Mouse (Mus musculus): Measurements from ENCODE around the gene Nfasc. TPM values are rescaled to one million over a fixed set of nuclear protein-coding genes. Genes with fewer than 3 reads are reported as not detected.
A peak's percentile ranks its signal among the peaks of the same experiment; 100 is the strongest.

The Nfasc gene
- polyA plus RNA-seq, 1 experiment from 2014 or later = 44.8 TPM

DNA sequence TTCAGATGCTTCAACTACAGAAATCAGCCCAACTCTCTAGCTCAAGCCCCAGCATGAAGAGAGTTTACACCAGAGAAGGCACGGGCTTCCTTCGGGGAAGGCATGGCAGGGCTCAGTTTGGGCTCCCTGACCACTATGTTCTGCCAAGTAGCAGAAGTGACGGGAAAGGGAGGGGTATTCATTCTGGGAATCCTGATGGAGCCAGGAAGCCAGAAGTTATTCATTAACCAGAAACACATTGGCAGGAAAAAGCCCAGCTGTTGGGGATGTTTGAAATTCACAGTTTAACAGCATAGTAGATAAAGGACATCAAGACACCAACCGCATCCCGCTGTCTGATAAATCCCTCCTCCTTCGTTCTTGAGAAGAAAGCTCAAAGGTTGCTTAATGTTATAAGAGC, 93.6 kb downstream of the Nfasc start:
- H3K4me1 ChIP-seq (ENCODE audit: control insufficient read depth, insufficient read depth, low read length) = peaks cover 9% of the 10 kb centered on the region; the same call in 1 of the 2 replicates
- H3K36me3 ChIP-seq (ENCODE audit: control insufficient read depth, insufficient read depth, low read length) = no peaks in the 10 kb centered on the region
- H3K27ac ChIP-seq (ENCODE audit: low read depth, low read length) = no peak overlapping the region
- H3K4me2 ChIP-seq (ENCODE audit: low read depth, low read length) = no peak overlapping the region
- H3K9me3 ChIP-seq (ENCODE audit: control insufficient read depth, low read length) = no peaks in the 10 kb centered on the region
- 57% methylated on average over 6 of the region's 6 CpGs for WGBS
- no peak overlapping the region for H3K9ac ChIP-seq (replicated peaks; ENCODE audit: low read depth, low read length)
- no peak overlapping the region for H3K4me3 ChIP-seq (ENCODE audit: low read depth, low read length)
- no peak for ATAC-seq (ENCODE audit: low read depth)
- no peaks in the 10 kb centered on the region for H3K27me3 ChIP-seq (ENCODE audit: control insufficient read depth, insufficient read depth, low read length)

DNA sequence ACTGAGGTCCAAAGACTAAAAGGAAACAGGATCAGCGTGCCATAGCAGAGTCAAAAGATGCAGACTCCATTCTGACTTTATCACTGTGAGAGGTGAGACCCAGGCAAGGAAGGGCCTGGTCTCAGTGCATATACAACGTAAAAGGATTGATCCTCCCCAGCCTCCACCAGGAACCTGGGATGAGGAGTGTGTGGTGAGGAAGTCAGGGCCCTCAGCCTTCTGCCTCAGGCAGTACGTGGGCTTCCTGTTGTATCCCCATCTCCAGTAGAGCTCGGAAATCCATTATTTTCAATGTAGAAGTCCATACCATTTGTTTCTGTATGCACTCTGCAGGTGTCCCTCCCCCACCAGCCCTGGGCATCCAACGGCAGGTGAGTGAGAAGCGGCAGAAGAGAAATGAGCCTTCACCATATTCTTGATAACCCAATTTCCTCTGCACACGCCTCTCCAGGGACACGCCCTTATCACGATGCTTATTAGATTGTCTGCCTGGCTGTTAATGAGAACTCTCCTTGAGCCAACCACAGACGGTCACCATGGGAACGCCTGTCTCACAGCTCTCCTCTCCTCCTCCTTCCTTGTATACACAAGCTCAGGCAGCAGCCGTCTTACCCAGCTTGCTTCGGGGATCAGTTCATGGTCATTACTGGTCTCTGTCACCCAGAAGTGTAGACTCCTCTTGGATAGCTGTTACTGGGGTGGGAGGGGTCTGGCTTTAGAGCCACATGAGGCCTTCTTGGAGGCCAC, 100.4 kb downstream of the Nfasc start:
- peak; percentile 85 for ATAC-seq (ENCODE audit: low read depth)

DNA sequence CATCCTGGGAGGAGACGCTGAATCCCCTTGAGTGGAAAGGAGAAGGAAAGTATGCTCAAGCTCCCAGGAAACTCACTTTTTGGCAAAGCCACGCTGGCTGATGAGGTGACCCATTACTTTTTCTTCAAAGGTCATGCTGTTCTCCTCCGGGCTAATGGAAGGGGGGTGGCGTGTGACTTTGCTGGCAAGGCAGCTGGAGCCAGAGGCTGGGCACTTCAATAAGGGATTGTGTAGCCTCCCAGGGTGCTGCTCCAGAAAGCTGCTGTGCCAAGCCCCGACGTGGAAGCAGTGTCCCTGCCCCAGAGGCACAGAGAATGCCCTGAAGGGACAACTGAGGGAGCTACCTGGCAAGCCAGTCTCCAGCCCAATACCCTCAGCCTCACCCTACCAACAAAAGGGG, 101.3 kb downstream of the Nfasc start:
- no peak for ATAC-seq (ENCODE audit: low read depth)
- Histone ChIP-seq H3K4me1 (ENCODE audit: control insufficient read depth, insufficient read depth, low read length) (peaks cover 15% of the 10 kb centered on the region), H3K9me3 (ENCODE audit: control insufficient read depth, low read length) (no peaks in the 10 kb centered on the region), H3K36me3 (ENCODE audit: control insufficient read depth, insufficient read depth, low read length) (peaks cover under 1% of the 10 kb centered on the region; the same call in 1 of the 2 replicates), H3K27me3 (ENCODE audit: control insufficient read depth, insufficient read depth, low read length) (no peaks in the 10 kb centered on the region), H3K27ac (ENCODE audit: low read depth, low read length) (no peak overlapping the region), H3K4me3 (ENCODE audit: low read depth, low read length) (no peak overlapping the region), H3K4me2 (ENCODE audit: low read depth, low read length) (no peak overlapping the region), H3K9ac (replicated peaks; ENCODE audit: low read depth, low read length) (no peak overlapping the region)
- 65% methylated on average over 6 of the region's 6 CpGs for WGBS

More for the DNA sequence above, 100.4 kb downstream of the Nfasc start:
- Histone ChIP-seq H3K9ac (replicated peaks; ENCODE audit: low read depth, low read length) (no peak overlapping the region), H3K36me3 (ENCODE audit: control insufficient read depth, insufficient read depth, low read length) (no peaks in the 10 kb centered on the region), H3K9me3 (ENCODE audit: control insufficient read depth, low read length) (no peaks in the 10 kb centered on the region), H3K4me1 (ENCODE audit: control insufficient read depth, insufficient read depth, low read length) (peaks cover 15% of the 10 kb centered on the region), H3K27me3 (ENCODE audit: control insufficient read depth, insufficient read depth, low read length) (no peaks in the 10 kb centered on the region), H3K4me2 (ENCODE audit: low read depth, low read length) (no peak overlapping the region), H3K4me3 (ENCODE audit: low read depth, low read length) (no peak overlapping the region), H3K27ac (ENCODE audit: low read depth, low read length) (peak overlapping the region; percentile 74; the same call in 1 of the 2 replicates)
- 41% methylated on average over 13 of the region's 13 CpGs for WGBS

DNA sequence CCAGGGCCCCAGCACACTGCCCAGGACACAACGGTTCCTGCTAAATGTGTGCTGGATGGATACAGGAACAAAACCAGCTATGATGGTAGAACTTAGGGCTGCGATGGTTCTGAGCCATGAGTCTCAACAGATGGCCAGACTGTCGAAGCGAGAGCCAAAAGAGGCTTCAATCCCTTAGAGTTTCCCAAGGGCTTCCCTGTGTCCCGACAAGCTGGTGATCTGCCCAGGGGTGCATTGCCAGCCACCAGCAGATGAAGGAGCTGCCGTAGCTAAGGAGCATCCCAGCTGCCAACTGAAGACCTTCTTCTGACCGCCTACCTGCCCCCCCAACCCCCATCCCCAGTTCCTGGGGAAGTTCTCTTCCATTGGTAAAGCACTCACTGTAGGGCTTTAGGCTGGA, 104.3 kb downstream of the Nfasc start:
- peaks cover 15% of the 10 kb centered on the region for H3K4me1 ChIP-seq (ENCODE audit: control insufficient read depth, insufficient read depth, low read length)
- no peak overlapping the region for H3K4me3 ChIP-seq (ENCODE audit: low read depth, low read length)
- no peaks in the 10 kb centered on the region for H3K27me3 ChIP-seq (ENCODE audit: control insufficient read depth, insufficient read depth, low read length)
- WGBS = 84% methylated on average over 7 of the region's 7 CpGs
- H3K36me3 ChIP-seq (ENCODE audit: control insufficient read depth, insufficient read depth, low read length) = peaks cover 16% of the 10 kb centered on the region
- no peak overlapping the region for H3K27ac ChIP-seq (ENCODE audit: low read depth, low read length)
- H3K9me3 ChIP-seq (ENCODE audit: control insufficient read depth, low read length) = no peaks in the 10 kb centered on the region
- ATAC-seq (ENCODE audit: low read depth) = no peak
- no peak overlapping the region for H3K4me2 ChIP-seq (ENCODE audit: low read depth, low read length)
- H3K9ac ChIP-seq (replicated peaks; ENCODE audit: low read depth, low read length) = no peak overlapping the region

DNA sequence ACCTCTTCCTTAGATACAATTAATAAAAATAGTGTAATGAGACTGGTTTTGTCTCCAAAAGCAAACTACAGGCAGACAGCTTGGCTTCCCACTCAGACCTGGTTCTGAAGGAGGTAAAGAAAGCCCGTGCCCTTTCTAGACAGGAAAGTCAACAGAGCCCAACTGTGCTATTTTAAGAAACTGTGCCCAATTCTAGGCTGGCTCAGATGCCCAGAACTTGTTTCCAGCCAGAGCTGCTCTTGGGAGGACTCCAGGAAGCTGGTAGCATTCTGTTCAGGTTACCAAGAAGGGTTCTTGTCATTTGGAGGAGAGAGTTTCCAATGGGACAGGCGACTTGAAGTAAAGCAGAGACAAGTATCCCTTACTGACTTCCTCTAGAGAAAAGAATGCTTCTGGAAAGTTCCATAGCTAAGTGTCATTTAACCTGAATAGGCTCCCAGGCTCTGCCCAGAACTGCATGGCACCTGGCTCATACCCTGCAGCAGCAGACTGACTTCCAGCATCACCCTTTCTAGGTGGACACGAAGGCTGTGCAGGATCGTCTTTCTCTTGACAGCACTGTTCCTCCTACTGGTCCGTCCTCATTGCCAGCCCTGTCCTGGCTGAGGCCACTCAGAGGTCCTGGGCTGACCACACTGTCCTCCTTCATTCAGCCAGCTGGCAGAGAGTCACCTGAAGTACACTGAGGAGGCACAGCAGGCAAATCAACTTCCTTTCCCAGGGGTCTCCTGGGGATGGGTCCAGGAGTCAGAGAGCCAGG, 111.8 kb downstream of the Nfasc start:
- no peaks in the 10 kb centered on the region for H3K27me3 ChIP-seq (ENCODE audit: control insufficient read depth, insufficient read depth, low read length)
- no peaks in the 10 kb centered on the region for H3K9me3 ChIP-seq (ENCODE audit: control insufficient read depth, low read length)
- ATAC-seq (ENCODE audit: low read depth) = no peak
- H3K9ac ChIP-seq (replicated peaks; ENCODE audit: low read depth, low read length) = no peak overlapping the region
- no peak overlapping the region for H3K27ac ChIP-seq (ENCODE audit: low read depth, low read length)
- H3K4me2 ChIP-seq (ENCODE audit: low read depth, low read length) = no peak overlapping the region
- 85% methylated on average over 5 of the region's 5 CpGs for WGBS
- H3K4me1 ChIP-seq (ENCODE audit: control insufficient read depth, insufficient read depth, low read length) = peaks cover 4% of the 10 kb centered on the region; the same call in 1 of the 2 replicates
- H3K36me3 ChIP-seq (ENCODE audit: control insufficient read depth, insufficient read depth, low read length) = peaks cover 28% of the 10 kb centered on the region
- H3K4me3 ChIP-seq (ENCODE audit: low read depth, low read length) = no peak overlapping the region

DNA sequence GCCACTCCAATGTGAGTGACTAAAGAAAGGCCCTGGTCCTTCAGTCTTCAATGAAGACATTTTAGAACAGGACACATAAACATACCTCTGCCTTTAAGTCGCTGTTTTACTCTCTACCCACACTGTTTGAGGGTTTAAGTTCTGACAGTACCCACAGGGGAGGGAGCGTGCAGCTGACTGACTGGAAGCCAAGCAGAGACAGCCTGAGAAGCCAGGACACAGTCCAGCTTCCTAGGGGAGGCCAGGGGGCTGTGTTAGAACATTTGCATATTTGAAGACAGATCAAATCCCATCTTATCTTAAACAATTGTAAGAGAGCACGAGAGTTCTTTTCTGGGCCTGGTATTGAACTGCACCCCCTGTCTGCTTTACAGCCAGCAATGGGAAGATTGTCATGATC, 113.0 kb downstream of the Nfasc start:
- ATAC-seq (ENCODE audit: low read depth) = no peak
- no peak overlapping the region for H3K4me2 ChIP-seq (ENCODE audit: low read depth, low read length)
- WGBS = 82% methylated on average over 3 of the region's 3 CpGs
- no peaks in the 10 kb centered on the region for H3K27me3 ChIP-seq (ENCODE audit: control insufficient read depth, insufficient read depth, low read length)
- no peaks in the 10 kb centered on the region for H3K9me3 ChIP-seq (ENCODE audit: control insufficient read depth, low read length)
- H3K4me3 ChIP-seq (ENCODE audit: low read depth, low read length) = no peak overlapping the region
- peaks cover 4% of the 10 kb centered on the region; the same call in 1 of the 2 replicates for H3K4me1 ChIP-seq (ENCODE audit: control insufficient read depth, insufficient read depth, low read length)
- no peak overlapping the region for H3K9ac ChIP-seq (replicated peaks; ENCODE audit: low read depth, low read length)
- H3K36me3 ChIP-seq (ENCODE audit: control insufficient read depth, insufficient read depth, low read length) = peaks cover 22% of the 10 kb centered on the region
- no peak overlapping the region for H3K27ac ChIP-seq (ENCODE audit: low read depth, low read length)

DNA sequence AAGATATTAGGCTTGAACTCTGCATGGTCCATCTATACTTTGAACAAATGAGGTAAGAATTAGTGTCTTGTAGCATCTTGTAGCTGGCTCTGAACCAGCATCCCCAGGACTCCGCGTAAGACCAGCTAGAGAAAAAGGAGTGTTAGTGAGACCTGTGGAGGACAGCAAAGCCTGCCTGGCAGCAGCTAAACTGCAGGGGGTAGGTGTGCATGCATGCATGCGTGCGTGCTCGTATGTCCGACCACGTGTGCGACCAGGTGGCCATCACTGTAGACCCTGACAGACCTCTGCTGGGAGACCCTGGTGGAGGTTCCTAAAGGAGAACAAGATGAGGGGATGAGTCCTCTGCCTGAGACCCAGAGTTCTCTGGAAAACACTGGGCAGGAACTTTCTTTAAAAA, 113.4 kb downstream of the Nfasc start:
- no peak for ATAC-seq (ENCODE audit: low read depth)
- no peak overlapping the region for H3K4me2 ChIP-seq (ENCODE audit: low read depth, low read length)
- no peak overlapping the region for H3K27ac ChIP-seq (ENCODE audit: low read depth, low read length)
- H3K4me3 ChIP-seq (ENCODE audit: low read depth, low read length) = no peak overlapping the region
- H3K27me3 ChIP-seq (ENCODE audit: control insufficient read depth, insufficient read depth, low read length) = no peaks in the 10 kb centered on the region
- 92% methylated on average over 8 of the region's 8 CpGs for WGBS
- no peaks in the 10 kb centered on the region for H3K9me3 ChIP-seq (ENCODE audit: control insufficient read depth, low read length)
- peaks cover 4% of the 10 kb centered on the region; the same call in 1 of the 2 replicates for H3K4me1 ChIP-seq (ENCODE audit: control insufficient read depth, insufficient read depth, low read length)
- H3K9ac ChIP-seq (replicated peaks; ENCODE audit: low read depth, low read length) = no peak overlapping the region
- peaks cover 19% of the 10 kb centered on the region; the same call in 1 of the 2 replicates for H3K36me3 ChIP-seq (ENCODE audit: control insufficient read depth, insufficient read depth, low read length)

DNA sequence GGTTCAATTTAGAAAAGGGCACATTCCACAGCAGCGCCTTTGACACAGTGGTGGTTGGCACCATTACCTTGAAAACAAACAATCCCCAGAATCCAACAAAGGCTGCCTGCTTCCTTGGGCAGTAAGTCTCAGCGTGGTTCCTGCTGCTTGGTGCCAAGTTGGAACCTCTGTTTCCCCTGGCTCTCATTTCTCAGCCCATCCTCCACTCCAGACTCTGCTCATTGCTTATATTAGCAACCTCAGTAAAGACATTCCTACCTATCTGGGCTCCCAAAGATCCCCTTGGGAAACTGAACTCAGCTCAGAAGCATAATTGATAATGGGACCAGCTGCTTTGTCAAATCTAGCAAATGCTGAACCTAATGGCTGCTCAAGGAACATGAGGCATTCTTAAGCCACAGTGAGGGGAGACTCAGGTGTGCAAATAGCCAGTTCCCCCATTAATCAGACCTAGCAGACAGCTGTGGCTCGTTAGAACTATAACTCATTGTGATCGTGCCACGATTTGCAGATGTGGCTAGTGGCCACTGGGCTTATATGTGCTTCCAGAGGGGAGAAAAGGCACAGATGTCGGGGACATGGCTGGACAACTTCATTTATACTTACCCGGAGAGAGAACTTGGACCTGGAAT, 115.4 kb downstream of the Nfasc start:
- no peak overlapping the region for H3K27ac ChIP-seq (ENCODE audit: low read depth, low read length)
- peaks cover 4% of the 10 kb centered on the region; the same call in 1 of the 2 replicates for H3K4me1 ChIP-seq (ENCODE audit: control insufficient read depth, insufficient read depth, low read length)
- H3K4me3 ChIP-seq (ENCODE audit: low read depth, low read length) = no peak overlapping the region
- peak; percentile 79 for ATAC-seq (ENCODE audit: low read depth)
- H3K9me3 ChIP-seq (ENCODE audit: control insufficient read depth, low read length) = no peaks in the 10 kb centered on the region
- H3K9ac ChIP-seq (replicated peaks; ENCODE audit: low read depth, low read length) = no peak overlapping the region
- WGBS = 39% methylated on average over 7 of the region's 7 CpGs
- peaks cover 24% of the 10 kb centered on the region; the same call in 1 of the 2 replicates for H3K36me3 ChIP-seq (ENCODE audit: control insufficient read depth, insufficient read depth, low read length)
- H3K27me3 ChIP-seq (ENCODE audit: control insufficient read depth, insufficient read depth, low read length) = no peaks in the 10 kb centered on the region
- H3K4me2 ChIP-seq (ENCODE audit: low read depth, low read length) = no peak overlapping the region
